Mouse (Mus musculus) C2C12 (cell line): ENCODE results near the gene Tmem30c. TPM values are rescaled to one million over a fixed set of nuclear protein-coding genes. Genes with fewer than 3 reads are reported as not detected.

Experiments
- H3K27me3 ChIP-seq: one replicate; pipeline ENCODE4 v1.6.1; 2011; ENCODE audit not compliant: control insufficient read depth, insufficient read depth, insufficient read length
- H3K36me3 ChIP-seq: one replicate; pipeline ENCODE4 v1.6.1; 2011; ENCODE audit not compliant: control insufficient read depth, insufficient read depth
- H3K4me3 ChIP-seq: one replicate; pipeline ENCODE4 v1.5.1; 2011; ENCODE audit warnings: mild to moderate bottlenecking, control low read depth; ENCODE audit not compliant: poor library complexity, insufficient read depth, severe bottlenecking
- H3K79me2 ChIP-seq: one replicate; pipeline ENCODE4 v1.6.1; 2011; ENCODE audit not compliant: control insufficient read depth, insufficient read depth
- H3K79me3 ChIP-seq: one replicate; pipeline ENCODE4 v1.6.1; 2011; ENCODE audit warnings: low read depth, control low read depth
- H3ac ChIP-seq: one replicate; pipeline ENCODE3; 2011; ENCODE audit warnings: low read depth; ENCODE audit not compliant: control insufficient read depth, insufficient read length
- CEBPB ChIP-seq: IDR thresholded peaks from one replicate; pipeline ENCODE4 v1.6.1; 2011; ENCODE audit warnings: low read depth, mild to moderate bottlenecking, control low read depth, moderate library complexity
- CTCF ChIP-seq: IDR thresholded peaks from one replicate; pipeline ENCODE4 v1.5.1; 2011; ENCODE audit not compliant: control insufficient read depth, insufficient read depth, insufficient read length
- FOSL1 ChIP-seq: IDR thresholded peaks from one replicate; pipeline ENCODE4 v1.8.0; 2011; ENCODE audit warnings: mild to moderate bottlenecking, low read length; ENCODE audit not compliant: poor library complexity, insufficient read depth, severe bottlenecking
- MAX ChIP-seq: IDR thresholded peaks from one replicate; pipeline ENCODE4 v1.6.1; 2011; ENCODE audit warnings: mild to moderate bottlenecking, control low read depth
- MYOD1 ChIP-seq: IDR thresholded peaks from one replicate; pipeline ENCODE4 v1.6.1; 2011; ENCODE audit warnings: low read depth; ENCODE audit not compliant: control insufficient read depth, insufficient read length
- MYOG ChIP-seq: IDR thresholded peaks from one replicate; pipeline ENCODE4 v1.6.1; 2011; ENCODE audit not compliant: control insufficient read depth, insufficient read length; ENCODE audit errors: extremely low read depth
- USF1 ChIP-seq: IDR thresholded peaks from one replicate; pipeline ENCODE4 v1.6.1; 2011; ENCODE audit warnings: low read depth, mild to moderate bottlenecking, control low read depth, moderate library complexity
- polyA plus RNA-seq: library from polyadenylated mRNA; unstranded; fragments of >200 nt; fragmentation: generic; extraction: Trizol; gene quantifications from one replicate; pipeline ENCODE4 v1.2.1, GENCODE M21; 2012; ENCODE audit warnings: missing spikeins

Tmem30c gene
- polyA plus RNA-seq, 1 experiment = not detected

GRCm38 (mm10) chr16:57330111-57330510, 37.4 kb upstream of the Tmem30c start:
- Histone ChIP-seq H3K27me3 (no peaks in the 10 kb centered on the region), H3K36me3 (no peaks in the 10 kb centered on the region), H3K79me2 (no peaks in the 10 kb centered on the region), H3K79me3 (no peaks in the 10 kb centered on the region), H3K4me3 (no peak overlapping the region), H3ac (no peak overlapping the region)
- no peak for TF ChIP-seq CTCF
- no peak for TF ChIP-seq CEBPB
- no peak for TF ChIP-seq MAX
- no peak for TF ChIP-seq USF1
- TF ChIP-seq FOSL1 = no peak
- TF ChIP-seq MYOD1 = no peak
- no peak for TF ChIP-seq MYOG

GRCm38 (mm10) chr16:57329028-57329427, 36.4 kb upstream of the Tmem30c start:
- no peaks in the 10 kb centered on the region for H3K79me2 ChIP-seq
- no peak overlapping the region for H3ac ChIP-seq
- H3K36me3 ChIP-seq = no peaks in the 10 kb centered on the region
- no peaks in the 10 kb centered on the region for H3K79me3 ChIP-seq
- H3K27me3 ChIP-seq = no peaks in the 10 kb centered on the region
- TF ChIP-seq MAX (no peak), MYOG (no peak), CTCF (no peak)
- H3K4me3 ChIP-seq = no peak overlapping the region

- Histone ChIP-seq H3K79me3 (no peaks in the 10 kb centered on the region), H3K4me3 (no peak overlapping the region), H3K27me3 (no peaks in the 10 kb centered on the region), H3K36me3 (no peaks in the 10 kb centered on the region), H3ac (no peak overlapping the region), H3K79me2 (no peaks in the 10 kb centered on the region)
- TF ChIP-seq CEBPB (no peak), USF1 (no peak), MAX (no peak), FOSL1 (no peak), CTCF (no peak), MYOD1 (no peak), MYOG (no peak)
Observed at GRCm38 (mm10) chr16:57326996-57327395, 34.3 kb upstream of the Tmem30c start.

GRCm38 (mm10) chr16:57319284-57320124, 26.8 kb upstream of the Tmem30c start:
- Histone ChIP-seq H3K27me3 (no peaks in the 10 kb centered on the region), H3K79me2 (no peaks in the 10 kb centered on the region), H3K36me3 (no peaks in the 10 kb centered on the region), H3K4me3 (no peak overlapping the region), H3ac (no peak overlapping the region), H3K79me3 (no peaks in the 10 kb centered on the region)
- no peak for TF ChIP-seq USF1
- no peak for TF ChIP-seq CEBPB
- TF ChIP-seq MYOG = no peak
- no peak for TF ChIP-seq FOSL1
- TF ChIP-seq MAX = no peak
- no peak for TF ChIP-seq CTCF
- TF ChIP-seq MYOD1 = no peak

- H3K27me3 ChIP-seq = no peaks in the 10 kb centered on the region
Observed at GRCm38 (mm10) chr16:57318637-57319125, 26.0 kb upstream of the Tmem30c start.

More at GRCm38 (mm10) chr16:57318637-57319125, 26.0 kb upstream of the Tmem30c start:
- TF ChIP-seq CEBPB (no peak), MAX (no peak), FOSL1 (no peak), CTCF (no peak), MYOD1 (no peak), MYOG (no peak), USF1 (no peak)
- H3K79me3 ChIP-seq = no peaks in the 10 kb centered on the region
- H3K79me2 ChIP-seq = no peaks in the 10 kb centered on the region
- H3ac ChIP-seq = no peak overlapping the region
- no peak overlapping the region for H3K4me3 ChIP-seq
- no peaks in the 10 kb centered on the region for H3K36me3 ChIP-seq
